Mouse (Mus musculus): ENCODE data around the gene Gjc2. TPM values are rescaled to one million over a fixed set of nuclear protein-coding genes. Genes with fewer than 3 reads are reported as not detected.

Gene Gjc2
- polyA plus RNA-seq, 1 experiment from 2014 or later, result not detected

DNA sequence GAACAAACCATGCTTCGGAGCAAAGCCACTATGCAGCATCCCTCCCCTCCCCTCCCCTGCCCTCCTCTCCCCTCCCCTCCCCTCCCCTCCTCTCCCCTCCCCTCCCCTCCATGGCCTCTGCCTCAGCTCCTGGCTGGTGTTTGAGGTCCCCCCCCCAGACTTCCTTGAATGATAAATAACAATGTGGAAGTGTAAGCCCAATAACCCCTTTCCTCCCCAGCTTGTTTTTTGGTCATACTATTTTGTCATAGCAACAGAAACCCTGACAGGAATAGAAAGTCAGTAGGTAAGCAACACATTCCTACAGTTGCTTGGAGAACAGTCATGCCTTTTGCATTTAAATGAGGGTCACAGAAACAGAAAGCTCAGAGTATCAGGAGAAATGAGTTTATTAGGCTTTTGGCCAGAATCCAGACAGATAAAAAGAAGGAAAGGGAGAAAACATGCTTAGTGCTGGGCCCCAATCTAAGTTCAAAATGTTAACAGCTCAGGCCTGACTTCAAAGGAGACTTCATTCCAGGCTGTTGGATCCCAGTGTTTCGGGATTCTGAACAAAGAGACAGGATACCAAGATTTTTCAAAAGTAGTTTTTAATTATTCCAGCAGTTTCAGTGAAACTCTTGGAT lies 17.3 kb downstream of the Gjc2 start:
- H3K4me3 ChIP-seq, result no peak overlapping the region
- no peaks in the 10 kb centered on the region for H3K36me3 ChIP-seq
- H3K9me3 ChIP-seq (replicated peaks), result no peaks in the 10 kb centered on the region
- WGBS, result 63% methylated on average over 2 of the region's 2 CpGs
- no peaks in the 10 kb centered on the region for H3K27me3 ChIP-seq (ENCODE audit: low read depth, poor library complexity, severe bottlenecking)
- no peak overlapping the region for H3K27ac ChIP-seq (replicated peaks)
- H3K4me1 ChIP-seq, result peaks cover 21% of the 10 kb centered on the region
- no peak for DNase-seq (ENCODE audit: low spot score)

DNA sequence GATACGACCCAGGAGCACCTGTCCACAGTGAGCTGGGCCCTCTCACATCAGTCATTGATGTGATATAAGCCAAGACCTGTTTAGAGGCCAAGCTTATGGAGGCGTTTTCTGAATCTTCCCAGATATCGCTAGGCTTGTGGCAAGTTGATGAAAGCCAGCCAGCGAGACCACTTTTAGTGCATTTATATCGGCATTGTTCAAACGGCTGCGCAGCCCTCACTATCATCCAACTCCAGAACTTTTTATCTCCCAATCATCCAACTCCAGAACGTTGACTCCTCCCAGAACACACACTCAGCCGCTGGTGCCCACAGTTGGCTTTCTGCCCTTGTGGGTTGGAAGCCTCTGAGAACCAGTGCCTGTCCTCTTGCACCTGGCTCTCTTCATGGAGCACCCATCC lies 18.6 kb downstream of the Gjc2 start:
- Histone ChIP-seq H3K27me3 (ENCODE audit: low read depth, poor library complexity, severe bottlenecking) (no peaks in the 10 kb centered on the region), H3K4me1 (peaks cover 21% of the 10 kb centered on the region), H3K27ac (replicated peaks) (peak overlapping the region; percentile 98), H3K36me3 (no peaks in the 10 kb centered on the region), H3K4me3 (peak overlapping the region; percentile 86), H3K9me3 (replicated peaks) (no peaks in the 10 kb centered on the region)
- WGBS, result 87% methylated on average over 9 of the region's 9 CpGs
- no peak for DNase-seq (ENCODE audit: low spot score)

- H3K36me3 ChIP-seq, result peaks cover 3% of the 10 kb centered on the region
- peak; percentile 98 for DNase-seq (ENCODE audit: low spot score)
- H3K9me3 ChIP-seq (replicated peaks), result no peaks in the 10 kb centered on the region
- H3K27ac ChIP-seq (replicated peaks), result peak within 1 kb of the TSS; percentile 98
- peak within 1 kb of the TSS; percentile 86 for H3K4me3 ChIP-seq
- H3K27me3 ChIP-seq (ENCODE audit: low read depth, poor library complexity, severe bottlenecking), result no peaks in the 10 kb centered on the region
- peaks cover 21% of the 10 kb centered on the region for H3K4me1 ChIP-seq
- WGBS, result 3% methylated on average over 68 of the region's 68 CpGs
These were observed 19.5 kb downstream of the Gjc2 start, which contains the start of gene Iba57 for GRCm38 (mm10) chr11:59163255-59164236. TSS of gene Iba57 (minus strand) at chr11:59163739.

- 54% methylated on average over 9 of the region's 9 CpGs for WGBS
- Histone ChIP-seq H3K9me3 (replicated peaks) (no peaks in the 10 kb centered on the region), H3K36me3 (peaks cover 12% of the 10 kb centered on the region), H3K4me1 (peaks cover 21% of the 10 kb centered on the region), H3K27ac (replicated peaks) (peak overlapping the region; percentile 98), H3K27me3 (ENCODE audit: low read depth, poor library complexity, severe bottlenecking) (no peaks in the 10 kb centered on the region), H3K4me3 (peak overlapping the region; percentile 86)
- no peak for DNase-seq (ENCODE audit: low spot score)
These were observed 20.4 kb downstream of the Gjc2 start for GRCm38 (mm10) chr11:59162443-59163254.

GRCm38 (mm10) chr11:59161398-59161797 lies 21.6 kb downstream of the Gjc2 start:
- Histone ChIP-seq H3K4me3 (no peak overlapping the region), H3K4me1 (peaks cover 21% of the 10 kb centered on the region), H3K36me3 (peaks cover 20% of the 10 kb centered on the region), H3K9me3 (replicated peaks) (no peaks in the 10 kb centered on the region), H3K27ac (replicated peaks) (no peak overlapping the region), H3K27me3 (ENCODE audit: low read depth, poor library complexity, severe bottlenecking) (no peaks in the 10 kb centered on the region)
- DNase-seq (ENCODE audit: low spot score), result no peak
- 84% methylated on average over 5 of the region's 5 CpGs for WGBS

DNA sequence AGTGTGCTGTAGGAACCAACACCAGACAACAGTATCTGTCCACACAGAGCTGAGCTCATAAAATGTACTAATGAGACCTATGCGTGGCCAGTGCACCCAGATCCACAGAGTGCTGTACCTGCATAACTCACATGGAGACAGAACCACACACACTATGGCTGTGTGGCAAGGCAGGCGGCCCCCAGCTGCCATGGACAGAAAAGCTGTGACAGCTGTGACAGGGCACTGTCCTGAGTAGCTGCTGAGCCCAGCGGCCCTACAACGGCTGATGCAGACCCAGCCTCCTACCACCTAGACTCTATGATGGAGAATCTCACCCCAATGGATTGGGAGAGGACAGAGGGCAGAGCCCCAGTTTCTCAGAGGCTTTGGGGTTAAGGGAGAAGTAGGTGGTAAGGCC lies 23.5 kb downstream of the Gjc2 start:
- H3K36me3 ChIP-seq, result peaks cover 31% of the 10 kb centered on the region
- no peaks in the 10 kb centered on the region for H3K27me3 ChIP-seq (ENCODE audit: low read depth, poor library complexity, severe bottlenecking)
- DNase-seq (ENCODE audit: low spot score), result no peak
- H3K4me1 ChIP-seq, result peaks cover 21% of the 10 kb centered on the region
- H3K4me3 ChIP-seq, result no peak overlapping the region
- WGBS, result 82% methylated on average over 4 of the region's 4 CpGs
- H3K27ac ChIP-seq (replicated peaks), result no peak overlapping the region
- no peaks in the 10 kb centered on the region for H3K9me3 ChIP-seq (replicated peaks)

DNA sequence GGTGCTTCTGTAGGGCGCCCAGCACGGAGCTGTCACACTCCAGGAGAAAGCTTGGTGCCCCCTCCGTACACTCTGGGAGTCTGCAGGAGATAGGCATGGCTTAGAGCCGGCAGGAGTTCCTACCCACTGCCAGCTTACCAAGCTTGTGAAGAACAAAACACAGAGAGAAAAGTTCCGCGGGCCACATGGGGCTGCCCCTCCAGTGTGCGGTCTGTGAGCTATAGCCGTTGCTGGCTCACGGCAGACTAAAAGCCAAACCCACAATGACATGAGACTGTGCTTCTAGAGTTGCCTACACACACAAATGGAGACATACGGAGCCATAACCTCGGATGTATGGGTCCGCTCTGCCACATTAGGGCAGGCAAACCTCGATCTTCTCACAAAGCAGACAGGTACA lies 23.9 kb downstream of the Gjc2 start:
- H3K27me3 ChIP-seq (ENCODE audit: low read depth, poor library complexity, severe bottlenecking), result no peaks in the 10 kb centered on the region
- DNase-seq (ENCODE audit: low spot score), result no peak
- H3K4me3 ChIP-seq, result no peak overlapping the region
- peaks cover 16% of the 10 kb centered on the region for H3K4me1 ChIP-seq
- no peaks in the 10 kb centered on the region for H3K9me3 ChIP-seq (replicated peaks)
- peaks cover 31% of the 10 kb centered on the region for H3K36me3 ChIP-seq
- H3K27ac ChIP-seq (replicated peaks), result no peak overlapping the region
- WGBS, result 95% methylated on average over 13 of the region's 13 CpGs

DNA sequence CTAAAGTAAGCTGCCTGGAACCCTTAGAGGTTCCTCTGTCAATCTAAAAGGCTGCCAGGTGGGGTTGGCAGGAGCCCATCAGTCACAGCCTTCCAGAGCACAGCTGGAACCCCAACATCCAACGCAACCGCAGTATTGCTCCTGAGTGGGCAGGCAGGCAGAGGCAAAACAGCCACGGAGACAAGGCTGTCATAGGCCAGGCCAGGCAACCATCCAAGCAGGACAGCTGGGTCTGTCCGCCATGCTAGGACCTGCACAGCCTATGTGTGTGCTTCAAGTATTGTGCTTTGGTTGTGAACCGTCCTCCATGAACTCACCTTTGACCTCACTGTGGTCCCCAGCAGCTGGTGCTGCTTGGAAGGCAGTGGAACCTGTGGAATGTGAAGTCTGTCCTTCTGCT lies 27.1 kb downstream of the Gjc2 start:
- Histone ChIP-seq H3K27ac (replicated peaks) (no peak overlapping the region), H3K4me1 (no peaks in the 10 kb centered on the region), H3K27me3 (ENCODE audit: low read depth, poor library complexity, severe bottlenecking) (no peaks in the 10 kb centered on the region), H3K4me3 (no peak overlapping the region), H3K36me3 (peaks cover 31% of the 10 kb centered on the region), H3K9me3 (replicated peaks) (no peaks in the 10 kb centered on the region)
- DNase-seq (ENCODE audit: low spot score), result no peak
- 91% methylated on average over 5 of the region's 5 CpGs for WGBS

GRCm38 (mm10) chr11:59154220-59154619 lies 28.8 kb downstream of the Gjc2 start:
- DNase-seq (ENCODE audit: low spot score), result no peak
- 91% methylated on average over 7 of the region's 7 CpGs for WGBS
- H3K27ac ChIP-seq (replicated peaks), result no peak overlapping the region

GRCm38 (mm10) chr11:59151729-59152128 lies 31.3 kb downstream of the Gjc2 start:
- no peak for DNase-seq (ENCODE audit: low spot score)
- Histone ChIP-seq H3K36me3 (peaks cover 13% of the 10 kb centered on the region), H3K4me1 (no peaks in the 10 kb centered on the region), H3K27me3 (ENCODE audit: low read depth, poor library complexity, severe bottlenecking) (no peaks in the 10 kb centered on the region), H3K27ac (replicated peaks) (no peak overlapping the region), H3K9me3 (replicated peaks) (no peaks in the 10 kb centered on the region), H3K4me3 (no peak overlapping the region)
- WGBS, result 36% methylated on average over 3 of the region's 3 CpGs

More at GRCm38 (mm10) chr11:59154220-59154619, 28.8 kb downstream of the Gjc2 start:
- peaks cover 31% of the 10 kb centered on the region for H3K36me3 ChIP-seq
- no peaks in the 10 kb centered on the region for H3K4me1 ChIP-seq
- H3K4me3 ChIP-seq, result no peak overlapping the region
- no peaks in the 10 kb centered on the region for H3K9me3 ChIP-seq (replicated peaks)
- H3K27me3 ChIP-seq (ENCODE audit: low read depth, poor library complexity, severe bottlenecking), result no peaks in the 10 kb centered on the region

DNA sequence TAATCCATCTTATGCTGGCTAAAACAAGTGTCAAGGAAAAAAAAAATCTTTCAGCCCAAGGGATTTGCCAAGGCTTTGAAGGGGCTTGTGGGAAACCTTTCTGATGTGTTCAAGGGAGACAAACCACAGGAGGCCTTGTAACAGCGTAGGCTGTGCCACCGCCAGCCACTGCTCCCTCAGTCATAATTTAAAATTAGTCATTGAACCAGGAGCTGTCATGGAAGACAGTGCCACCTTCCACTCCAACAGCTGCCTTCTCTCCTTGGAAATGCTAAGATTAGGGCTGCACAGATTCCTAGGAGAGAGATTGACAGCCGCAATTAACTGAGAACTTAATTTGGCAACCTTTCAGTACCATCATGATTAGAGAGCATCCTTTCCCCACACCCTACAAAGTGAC lies 33.7 kb downstream of the Gjc2 start:
- 79% methylated on average over 3 of the region's 3 CpGs for WGBS
- Histone ChIP-seq H3K36me3 (no peaks in the 10 kb centered on the region), H3K27me3 (ENCODE audit: low read depth, poor library complexity, severe bottlenecking) (no peaks in the 10 kb centered on the region), H3K9me3 (replicated peaks) (no peaks in the 10 kb centered on the region), H3K4me3 (no peak overlapping the region), H3K4me1 (no peaks in the 10 kb centered on the region), H3K27ac (replicated peaks) (no peak overlapping the region)
- DNase-seq (ENCODE audit: low spot score), result no peak

DNA sequence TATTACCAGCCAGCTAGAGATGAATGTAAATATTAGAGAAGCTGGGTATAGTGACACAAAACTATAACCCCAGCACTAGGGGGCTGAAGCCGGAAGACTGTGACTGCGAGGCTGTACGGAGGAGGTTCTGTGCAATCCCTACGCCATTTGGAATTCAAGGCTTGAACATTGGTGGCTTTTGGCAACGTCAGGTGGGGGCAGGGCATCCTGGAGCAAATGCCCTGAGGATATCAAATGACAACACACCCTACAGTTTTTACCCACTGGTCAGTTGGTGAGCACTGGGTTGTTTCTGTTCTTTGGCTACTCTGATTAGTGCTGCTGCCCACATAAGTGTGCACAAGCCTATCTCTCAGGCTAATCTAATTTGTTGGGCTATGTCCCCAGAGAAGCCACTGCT lies 40.1 kb downstream of the Gjc2 start:
- 81% methylated on average over 5 of the region's 5 CpGs for WGBS
- Histone ChIP-seq H3K36me3 (no peaks in the 10 kb centered on the region), H3K27ac (replicated peaks) (no peak overlapping the region), H3K4me1 (peaks cover 7% of the 10 kb centered on the region), H3K27me3 (ENCODE audit: low read depth, poor library complexity, severe bottlenecking) (peaks cover 11% of the 10 kb centered on the region), H3K9me3 (replicated peaks) (no peaks in the 10 kb centered on the region), H3K4me3 (no peak overlapping the region)
- no peak for DNase-seq (ENCODE audit: low spot score)

Data from midbrain, embryonic 10.5 days (tissue).